Mouse (Mus musculus): ENCODE results near the gene Arnt. TPM values are rescaled to one million over a fixed set of nuclear protein-coding genes. Genes with fewer than 3 reads are reported as not detected.

The Arnt gene
- polyA plus RNA-seq, 1 experiment, result 28.7 TPM

- no peak overlapping the region for H3K4me3 ChIP-seq (ENCODE audit: insufficient read depth, low read depth, low read length)
- H3K4me1 ChIP-seq (ENCODE audit: control insufficient read depth, insufficient read depth, low read length), result no peaks in the 10 kb centered on the region
- H3K27me3 ChIP-seq (replicated peaks; ENCODE audit: control insufficient read depth, insufficient read depth, low read length), result no peaks in the 10 kb centered on the region
- 80% methylated on average over 7 of the region's 7 CpGs for WGBS
- no peaks in the 10 kb centered on the region for H3K36me3 ChIP-seq (ENCODE audit: control insufficient read depth, insufficient read depth, low read length)
- no peak overlapping the region for H3K27ac ChIP-seq (ENCODE audit: insufficient read depth, low read depth, low read length)
- TF ChIP-seq POLR2A (IDR thresholded peaks at IDR 0.05; ENCODE audit: low read depth, low read length) (no peak), CTCF (conservative IDR thresholded peaks at IDR 0.05; ENCODE audit: insufficient read depth, insufficient read length, low read depth, low read length) (no peak)
- DNase-seq, result no peak
These were observed 84.7 kb downstream of the Arnt start for GRCm38 (mm10) chr3:95518891-95519290.

- TF ChIP-seq CTCF (conservative IDR thresholded peaks at IDR 0.05; ENCODE audit: insufficient read depth, insufficient read length, low read depth, low read length) (no peak), POLR2A (IDR thresholded peaks at IDR 0.05; ENCODE audit: low read depth, low read length) (no peak)
- Histone ChIP-seq H3K4me3 (ENCODE audit: insufficient read depth, low read depth, low read length) (no peak overlapping the region), H3K4me1 (ENCODE audit: control insufficient read depth, insufficient read depth, low read length) (no peaks in the 10 kb centered on the region), H3K27ac (ENCODE audit: insufficient read depth, low read depth, low read length) (no peak overlapping the region), H3K27me3 (replicated peaks; ENCODE audit: control insufficient read depth, insufficient read depth, low read length) (no peaks in the 10 kb centered on the region), H3K36me3 (ENCODE audit: control insufficient read depth, insufficient read depth, low read length) (no peaks in the 10 kb centered on the region)
- no peak for DNase-seq
- WGBS, result 94% methylated on average over 2 of the region's 2 CpGs
These were observed 85.1 kb downstream of the Arnt start for GRCm38 (mm10) chr3:95519315-95519714.

- Histone ChIP-seq H3K4me1 (ENCODE audit: control insufficient read depth, insufficient read depth, low read length) (no peaks in the 10 kb centered on the region), H3K4me3 (ENCODE audit: insufficient read depth, low read depth, low read length) (no peak overlapping the region), H3K27me3 (replicated peaks; ENCODE audit: control insufficient read depth, insufficient read depth, low read length) (no peaks in the 10 kb centered on the region), H3K27ac (ENCODE audit: insufficient read depth, low read depth, low read length) (no peak overlapping the region), H3K36me3 (ENCODE audit: control insufficient read depth, insufficient read depth, low read length) (no peaks in the 10 kb centered on the region)
- 86% methylated on average over 3 of the region's 3 CpGs for WGBS
- TF ChIP-seq CTCF (conservative IDR thresholded peaks at IDR 0.05; ENCODE audit: insufficient read depth, insufficient read length, low read depth, low read length), result no peak
- no peak for TF ChIP-seq POLR2A (IDR thresholded peaks at IDR 0.05; ENCODE audit: low read depth, low read length)
- DNase-seq, result no peak
These were observed 85.9 kb downstream of the Arnt start for GRCm38 (mm10) chr3:95520100-95520499.

- Histone ChIP-seq H3K4me3 (ENCODE audit: insufficient read depth, low read depth, low read length) (no peak overlapping the region), H3K36me3 (ENCODE audit: control insufficient read depth, insufficient read depth, low read length) (no peaks in the 10 kb centered on the region), H3K27me3 (replicated peaks; ENCODE audit: control insufficient read depth, insufficient read depth, low read length) (no peaks in the 10 kb centered on the region), H3K27ac (ENCODE audit: insufficient read depth, low read depth, low read length) (no peak overlapping the region), H3K4me1 (ENCODE audit: control insufficient read depth, insufficient read depth, low read length) (no peaks in the 10 kb centered on the region)
- TF ChIP-seq CTCF (conservative IDR thresholded peaks at IDR 0.05; ENCODE audit: insufficient read depth, insufficient read length, low read depth, low read length) (no peak), POLR2A (IDR thresholded peaks at IDR 0.05; ENCODE audit: low read depth, low read length) (no peak)
- peak; percentile 20 for DNase-seq
- WGBS, result 81% methylated on average over 10 of the region's 10 CpGs
These were observed 87.0 kb downstream of the Arnt start for GRCm38 (mm10) chr3:95521168-95521567.

GRCm38 (mm10) chr3:95523662-95524061 lies 89.5 kb downstream of the Arnt start:
- DNase-seq, result peak; percentile 47

GRCm38 (mm10) chr3:95524673-95525072 lies 90.5 kb downstream of the Arnt start:
- peak; percentile 69 for DNase-seq
- Histone ChIP-seq H3K27ac (ENCODE audit: insufficient read depth, low read depth, low read length) (no peak overlapping the region), H3K36me3 (ENCODE audit: control insufficient read depth, insufficient read depth, low read length) (no peaks in the 10 kb centered on the region), H3K4me1 (ENCODE audit: control insufficient read depth, insufficient read depth, low read length) (no peaks in the 10 kb centered on the region), H3K27me3 (replicated peaks; ENCODE audit: control insufficient read depth, insufficient read depth, low read length) (no peaks in the 10 kb centered on the region), H3K4me3 (ENCODE audit: insufficient read depth, low read depth, low read length) (no peak overlapping the region)
- TF ChIP-seq CTCF (conservative IDR thresholded peaks at IDR 0.05; ENCODE audit: insufficient read depth, insufficient read length, low read depth, low read length), result no peak
- no peak for TF ChIP-seq POLR2A (IDR thresholded peaks at IDR 0.05; ENCODE audit: low read depth, low read length)
- 41% methylated on average over 2 of the region's 2 CpGs for WGBS

More at GRCm38 (mm10) chr3:95523662-95524061, 89.5 kb downstream of the Arnt start:
- 31% methylated on average over 3 of the region's 3 CpGs for WGBS
- Histone ChIP-seq H3K4me3 (ENCODE audit: insufficient read depth, low read depth, low read length) (no peak overlapping the region), H3K27ac (ENCODE audit: insufficient read depth, low read depth, low read length) (no peak overlapping the region), H3K36me3 (ENCODE audit: control insufficient read depth, insufficient read depth, low read length) (no peaks in the 10 kb centered on the region), H3K27me3 (replicated peaks; ENCODE audit: control insufficient read depth, insufficient read depth, low read length) (no peaks in the 10 kb centered on the region), H3K4me1 (ENCODE audit: control insufficient read depth, insufficient read depth, low read length) (no peaks in the 10 kb centered on the region)
- no peak for TF ChIP-seq CTCF (conservative IDR thresholded peaks at IDR 0.05; ENCODE audit: insufficient read depth, insufficient read length, low read depth, low read length)
- no peak for TF ChIP-seq POLR2A (IDR thresholded peaks at IDR 0.05; ENCODE audit: low read depth, low read length)

- no peak overlapping the region for H3K4me3 ChIP-seq (ENCODE audit: insufficient read depth, low read depth, low read length)
- H3K27me3 ChIP-seq (replicated peaks; ENCODE audit: control insufficient read depth, insufficient read depth, low read length), result no peaks in the 10 kb centered on the region
- TF ChIP-seq CTCF (conservative IDR thresholded peaks at IDR 0.05; ENCODE audit: insufficient read depth, insufficient read length, low read depth, low read length) (no peak), POLR2A (IDR thresholded peaks at IDR 0.05; ENCODE audit: low read depth, low read length) (no peak)
- H3K4me1 ChIP-seq (ENCODE audit: control insufficient read depth, insufficient read depth, low read length), result no peaks in the 10 kb centered on the region
- no peak overlapping the region for H3K27ac ChIP-seq (ENCODE audit: insufficient read depth, low read depth, low read length)
- H3K36me3 ChIP-seq (ENCODE audit: control insufficient read depth, insufficient read depth, low read length), result no peaks in the 10 kb centered on the region
- no peak for DNase-seq
These were observed 91.9 kb downstream of the Arnt start for GRCm38 (mm10) chr3:95526111-95526510.
